Mouse (Mus musculus) myocyte (in vitro differentiated cells): ENCODE results near the gene Arl4a.

Source experiments
- E2F4 ChIP-seq: IDR thresholded peaks from one replicate; pipeline ENCODE4 v1.6.1; 2011; ENCODE audit warnings: mild to moderate bottlenecking, control low read depth, moderate library complexity; ENCODE audit not compliant: insufficient read depth
- POLR2A ChIP-seq: IDR thresholded peaks from one replicate; pipeline ENCODE4 v1.6.1; 2011; ENCODE audit warnings: low read depth, mild to moderate bottlenecking, control low read depth, moderate library complexity; ENCODE audit not compliant: insufficient read length
- REST ChIP-seq: IDR thresholded peaks from one replicate; pipeline ENCODE4 v1.6.1; 2011; ENCODE audit warnings: mild to moderate bottlenecking, control low read depth, moderate library complexity; ENCODE audit not compliant: insufficient read depth, insufficient read length

GRCm38 (mm10) chr12:39956396-39956795, 81.4 kb downstream of the Arl4a start:
- TF ChIP-seq E2F4, result no peak
- TF ChIP-seq POLR2A, result no peak
- TF ChIP-seq REST, result no peak
